Mouse (Mus musculus): ENCODE measurements around the gene Pcgf2.

- TF ChIP-seq CTCF (IDR thresholded peaks at IDR 0.05; ENCODE audit: control insufficient read depth, insufficient read depth, insufficient read length) (no peak), USF1 (IDR thresholded peaks at IDR 0.05; ENCODE audit: low read depth) (no peak), MYOG (IDR thresholded peaks at IDR 0.05; ENCODE audit: control insufficient read depth, extremely low read depth, insufficient read length) (no peak), CEBPB (IDR thresholded peaks at IDR 0.05; ENCODE audit: low read depth) (no peak), MYOD1 (IDR thresholded peaks at IDR 0.05; ENCODE audit: control insufficient read depth, insufficient read length, low read depth) (no peak)
These were observed 37.3 kb downstream of the Pcgf2 start, which contains the start of gene Mllt6 for GRCm38 (mm10) chr11:97662893-97663527.

Data from C2C12 (cell line).